Mouse (Mus musculus): ENCODE results near the gene Naxd.
"Not testable (repeated sequence)": the region's sequence is repeated elsewhere in the genome, so short reads cannot be mapped to it uniquely, and the experiment has no call there.

Gene Naxd

GRCm38 (mm10) chr8:11471309-11471708, 26.0 kb upstream of the Naxd start:
- no peak for DNase-seq (ENCODE audit: inconsistent age in 2 of 2, low spot score in 1 of 2)

- DNase-seq (ENCODE audit: inconsistent age in 2 of 2, low spot score in 1 of 2) = no peak
These were observed 24.2 kb upstream of the Naxd start for GRCm38 (mm10) chr8:11473072-11473471.

- DNase-seq (ENCODE audit: inconsistent age in 2 of 2, low spot score in 1 of 2) = no peak
These were observed 21.9 kb upstream of the Naxd start for GRCm38 (mm10) chr8:11475397-11475796.

- DNase-seq (ENCODE audit: inconsistent age in 2 of 2, low spot score in 1 of 2) = peak in 1 of 2 experiments; percentile 52
These were observed 21.4 kb upstream of the Naxd start for GRCm38 (mm10) chr8:11475876-11476275.

GRCm38 (mm10) chr8:11476338-11477177, 20.7 kb upstream of the Naxd start:
- DNase-seq (ENCODE audit: inconsistent age in 2 of 2, low spot score in 1 of 2) = peak; percentile 88 to 95

GRCm38 (mm10) chr8:11477178-11477553, 20.1 kb upstream of the Naxd start:
- no peak for DNase-seq (ENCODE audit: inconsistent age in 2 of 2, low spot score in 1 of 2)

GRCm38 (mm10) chr8:11477811-11478761, 19.2 kb upstream of the Naxd start, which contains the start of gene Rab20:
TSS of gene Rab20 (minus strand) at chr8:11478710.
- peak; percentile 81 to 94 for DNase-seq (ENCODE audit: inconsistent age in 2 of 2, low spot score in 1 of 2)

- DNase-seq (ENCODE audit: inconsistent age in 2 of 2, low spot score in 1 of 2) = peak in 1 of 2 experiments; percentile 56
These were observed 18.3 kb upstream of the Naxd start for GRCm38 (mm10) chr8:11478807-11479527.

- DNase-seq (ENCODE audit: inconsistent age in 2 of 2, low spot score in 1 of 2) = no peak
These were observed 17.7 kb upstream of the Naxd start for GRCm38 (mm10) chr8:11479591-11479990.

GRCm38 (mm10) chr8:11481876-11482275, 15.4 kb upstream of the Naxd start:
- no peak for DNase-seq (ENCODE audit: inconsistent age in 2 of 2, low spot score in 1 of 2)

- DNase-seq (ENCODE audit: inconsistent age in 2 of 2, low spot score in 1 of 2) = no peak
These were observed 14.8 kb upstream of the Naxd start for GRCm38 (mm10) chr8:11482537-11482936.

GRCm38 (mm10) chr8:11486142-11486541, 11.2 kb upstream of the Naxd start:
- DNase-seq (ENCODE audit: inconsistent age in 2 of 2, low spot score in 1 of 2) = peak; percentile 71 to 89

- no peak for DNase-seq (ENCODE audit: inconsistent age in 2 of 2, low spot score in 1 of 2)
These were observed 10.1 kb upstream of the Naxd start for GRCm38 (mm10) chr8:11487229-11487628.

- DNase-seq (ENCODE audit: inconsistent age in 2 of 2, low spot score in 1 of 2) = not testable (repeated sequence)
These were observed 5.0 kb upstream of the Naxd start for GRCm38 (mm10) chr8:11492340-11492739.

- no peak for DNase-seq (ENCODE audit: inconsistent age in 2 of 2, low spot score in 1 of 2)
These were observed 975 bp downstream of the Naxd start for GRCm38 (mm10) chr8:11498281-11498680.

GRCm38 (mm10) chr8:11498786-11499485, 1.6 kb downstream of the Naxd start:
- DNase-seq (ENCODE audit: inconsistent age in 2 of 2, low spot score in 1 of 2) = no peak

- DNase-seq (ENCODE audit: inconsistent age in 2 of 2, low spot score in 1 of 2) = no peak
These were observed 6.3 kb downstream of the Naxd start for GRCm38 (mm10) chr8:11503476-11504232.

- no peak for DNase-seq (ENCODE audit: inconsistent age in 2 of 2, low spot score in 1 of 2)
These were observed 8.8 kb downstream of the Naxd start for GRCm38 (mm10) chr8:11506074-11506473.

GRCm38 (mm10) chr8:11506802-11507201, 9.5 kb downstream of the Naxd start:
- peak in 1 of 2 experiments; percentile 58 for DNase-seq (ENCODE audit: inconsistent age in 2 of 2, low spot score in 1 of 2)

- no peak for DNase-seq (ENCODE audit: inconsistent age in 2 of 2, low spot score in 1 of 2)
These were observed 11.6 kb downstream of the Naxd start for GRCm38 (mm10) chr8:11508880-11509279.

Data from adrenal gland, adult (tissue).